Mouse (Mus musculus) heart, adult 2 months (tissue): ENCODE results near the gene Ddx41. TPM values are rescaled to one million over a fixed set of nuclear protein-coding genes. Genes with fewer than 3 reads are reported as not detected.

ENCODE experiments used
- DNase-seq, 2 experiments: peaks; one replicate each; pipeline ENCODE4 v3.0.0; 2021
- H3K27ac ChIP-seq: fragments of 200-600 bp; 2 replicates; pipeline ENCODE4 v1.8.1; 2022
- H3K27me3 ChIP-seq: fragments of 200-500 bp; 2 replicates; pipeline ENCODE4 v1.6.1; 2012; ENCODE audit warnings: mild to moderate bottlenecking, low read length, inconsistent platforms, mixed read lengths; ENCODE audit not compliant: control insufficient read depth, insufficient read depth
- H3K36me3 ChIP-seq: fragments of 200-500 bp; 2 replicates; pipeline ENCODE4 v1.6.1; 2012; ENCODE audit warnings: low read length, inconsistent platforms; ENCODE audit not compliant: control insufficient read depth, insufficient read depth
- H3K4me1 ChIP-seq: fragments of 200-500 bp; 2 replicates; pipeline ENCODE4 v1.6.1; 2011; ENCODE audit warnings: low read length; ENCODE audit not compliant: control insufficient read depth, insufficient read depth
- H3K4me3 ChIP-seq: fragments of 200-600 bp; 2 replicates; pipeline ENCODE4 v1.8.1; 2022
- H3K79me2 ChIP-seq: fragments of 200-500 bp; replicated peaks from 2 replicates; pipeline ENCODE4 v1.6.1; 2012; ENCODE audit warnings: mild to moderate bottlenecking, inconsistent platforms, low read length, moderate library complexity, mixed read lengths; ENCODE audit not compliant: control insufficient read depth, insufficient read depth
- H3K9ac ChIP-seq: fragments of 200-500 bp; 2 replicates; pipeline ENCODE4 v1.6.1; 2012; ENCODE audit warnings: low read depth, mild to moderate bottlenecking, control low read depth, inconsistent platforms, low read length, mixed read lengths
- CTCF ChIP-seq: fragments of 200-600 bp; IDR thresholded peaks from 2 replicates; pipeline ENCODE4 v1.8.1; 2022; ENCODE audit warnings: antibody characterized with exemption, mild to moderate bottlenecking, moderate library complexity
- EP300 ChIP-seq: fragments of 200-500 bp; IDR thresholded peaks from 2 replicates; pipeline ENCODE4 v1.6.1; 2011; ENCODE audit warnings: low read depth, low read length, control low read depth; ENCODE audit not compliant: insufficient read depth
- POLR2A ChIP-seq: fragments of 200-500 bp; IDR thresholded peaks from 2 replicates; pipeline ENCODE4 v1.6.1; 2011; ENCODE audit warnings: mild to moderate bottlenecking, low read depth, low read length, control low read depth; ENCODE audit not compliant: insufficient read depth
- WGBS: fragments of 180-500 bp; shearing (Covaris S2); methylation state at CpG from one replicate; pipeline ENCODE4 v1.1.7; 2018; 5-methylcytosine and 5-hydroxymethylcytosine counted together
- intact Hi-C: fragments of 180-260 bp; cut with DNase I; formaldehyde crosslinking; loops from one replicate; pipeline ENCODE4 v1.15.1; 2025
- polyA plus RNA-seq: library from polyadenylated mRNA; depleted of rRNA; stranded (reverse); fragments of >200 nt; gene quantifications from 2 replicates; pipeline ENCODE4 v1.2.3, GENCODE M21; 2012
- total RNA-seq, 2 experiments: library from RNA; stranded (reverse); gene quantifications; 2 replicates each; pipeline ENCODE4 v1.2.3; 2021

Ddx41 gene
- total and polyA plus RNA-seq, 3 experiments: 13.0 to 21.1 (median 13.9) TPM

DNA sequence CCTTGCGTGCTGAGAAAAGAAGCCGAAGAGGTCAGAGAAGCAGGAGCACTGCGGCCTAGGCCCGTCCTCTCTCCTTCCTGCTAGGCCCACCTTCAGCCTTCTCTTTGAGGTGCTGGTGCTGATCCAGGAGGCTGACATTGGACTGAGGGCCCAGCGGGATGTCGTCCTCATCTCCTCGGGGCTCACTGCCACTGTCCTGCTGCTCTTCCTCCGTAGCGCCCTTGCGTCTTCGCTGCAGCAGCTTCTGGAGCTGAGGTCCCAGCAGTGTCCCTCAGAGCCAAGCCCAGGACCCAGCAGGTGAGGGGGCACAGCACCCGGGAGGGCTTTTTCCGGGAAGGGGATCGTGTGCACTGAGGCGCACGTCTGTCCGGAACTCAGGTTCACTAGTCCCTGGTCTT, 663 bp downstream of the Ddx41 start:
- WGBS: 16% methylated on average over 17 of the region's 17 CpGs
- peak overlapping the region; percentile 78 for H3K4me3 ChIP-seq
- no peak for DNase-seq
- intact Hi-C loops: loop anchor here (1.0 to 5.0 kb wide), 3 partner anchors 22 to 1068 kb away; partner anchors contain the start of genes Fam193b, Pdlim7 and Thoc3
- no peaks in the 10 kb centered on the region; the same call in 1 of the 2 replicates for H3K79me2 ChIP-seq
- H3K36me3 ChIP-seq: no peaks in the 10 kb centered on the region
- peak overlapping the region; percentile 79 for H3K9ac ChIP-seq
- peak overlapping the region; percentile 78 for H3K27ac ChIP-seq
- TF ChIP-seq EP300: no peak
- TF ChIP-seq CTCF: no peak
- TF ChIP-seq POLR2A: no peak
- H3K4me1 ChIP-seq: peaks cover 3% of the 10 kb centered on the region
- H3K27me3 ChIP-seq: no peaks in the 10 kb centered on the region

- intact Hi-C loops: loop anchor here (5.0 kb wide), 1 partner anchor 1068 kb away; the partner anchor contains the start of gene Thoc3
- no peak overlapping the region for H3K9ac ChIP-seq
- H3K4me3 ChIP-seq: peak overlapping the region; percentile 78; the same call in 1 of the 2 replicates
- H3K36me3 ChIP-seq: no peaks in the 10 kb centered on the region
- WGBS: 92% methylated on average over 15 of the region's 15 CpGs
- TF ChIP-seq CTCF: no peak
- TF ChIP-seq POLR2A: no peak
- no peak for TF ChIP-seq EP300
- H3K79me2 ChIP-seq: no peaks in the 10 kb centered on the region; the same call in 1 of the 2 replicates
- DNase-seq: no peak
- peaks cover 3% of the 10 kb centered on the region for H3K4me1 ChIP-seq
- H3K27me3 ChIP-seq: no peaks in the 10 kb centered on the region
- no peak overlapping the region for H3K27ac ChIP-seq
Measured at GRCm38 (mm10) chr13:55535191-55535590, 1.3 kb downstream of the Ddx41 start.

GRCm38 (mm10) chr13:55529198-55529915, 7.1 kb downstream of the Ddx41 start, which contains the start of gene Dok3:
TSS of gene Dok3 (minus strand) at chr13:55529296.
- H3K79me2 ChIP-seq: no peaks in the 10 kb centered on the region
- peak; percentile 22 to 42 for DNase-seq
- H3K9ac ChIP-seq: no peak within 1 kb of the TSS
- no peaks in the 10 kb centered on the region for H3K36me3 ChIP-seq
- no peak within 1 kb of the TSS for H3K4me3 ChIP-seq
- no peaks in the 10 kb centered on the region for H3K27me3 ChIP-seq
- H3K4me1 ChIP-seq: peaks cover 1% of the 10 kb centered on the region; the same call in 1 of the 2 replicates
- 65% methylated on average over 8 of the region's 8 CpGs for WGBS
- no peak for TF ChIP-seq EP300
- TF ChIP-seq CTCF: no peak
- no peak for TF ChIP-seq POLR2A
- peak within 1 kb of the TSS; percentile 38 for H3K27ac ChIP-seq
- intact Hi-C loops: no loop called here

DNA sequence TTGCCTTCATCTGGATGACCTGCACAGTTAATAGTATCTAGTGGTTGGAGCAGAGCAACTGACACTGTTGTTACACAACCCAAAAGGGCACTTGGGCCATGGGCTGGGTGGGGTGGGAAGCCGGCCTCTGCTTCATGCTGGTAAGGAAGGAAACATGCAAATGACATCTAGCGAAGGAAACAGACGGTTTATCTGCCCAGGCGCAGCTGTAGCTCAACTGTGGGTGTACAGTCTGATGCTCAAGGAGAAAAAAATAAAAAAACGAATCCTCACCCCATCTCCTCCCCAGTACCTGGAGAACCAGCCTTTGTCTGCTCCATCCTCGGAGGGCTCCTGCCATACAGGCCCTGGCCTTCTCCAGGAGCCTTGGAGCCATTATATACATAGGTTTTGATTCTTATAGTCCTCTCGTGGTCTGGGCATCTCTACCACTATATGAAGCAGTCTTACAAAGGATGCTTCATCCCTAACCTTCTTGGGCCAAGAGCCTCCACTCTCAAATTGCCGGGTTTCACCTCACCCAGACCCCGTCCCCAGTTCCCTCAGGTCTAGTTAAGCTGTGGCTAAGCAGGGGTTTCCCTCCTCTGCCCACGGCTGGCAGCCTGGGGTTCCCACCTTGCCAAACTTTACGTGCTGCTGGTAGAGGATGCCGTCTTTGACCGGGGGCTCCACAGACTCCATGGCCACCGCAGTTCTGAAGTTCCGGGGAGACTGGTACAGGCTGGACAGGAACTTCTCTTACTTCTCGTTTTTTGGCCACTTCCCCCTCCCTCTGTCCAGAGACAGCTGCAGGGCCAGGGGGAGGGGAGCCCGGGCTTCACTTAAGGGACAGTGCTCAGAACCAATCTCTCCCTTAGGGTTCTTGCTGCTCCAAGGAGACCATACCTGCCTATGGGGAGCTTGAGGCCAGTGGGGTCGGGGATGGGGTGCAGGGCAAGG, 8.4 kb downstream of the Ddx41 start:
- 56% methylated on average over 18 of the region's 18 CpGs for WGBS
- Histone ChIP-seq H3K9ac (no peak overlapping the region), H3K4me1 (peaks cover 5% of the 10 kb centered on the region), H3K27ac (peak overlapping the region; percentile 38), H3K36me3 (no peaks in the 10 kb centered on the region), H3K4me3 (no peak overlapping the region), H3K79me2 (no peaks in the 10 kb centered on the region), H3K27me3 (no peaks in the 10 kb centered on the region)
- peak; percentile 41 to 59 for DNase-seq
- intact Hi-C loops: no loop called here
- TF ChIP-seq CTCF (no peak), EP300 (no peak), POLR2A (0 out of 2 replicates have a peak, but pooled peaks have one; percentile 23)

- H3K27ac ChIP-seq: no peak overlapping the region
- DNase-seq: peak in 1 of 2 experiments; percentile 20
Measured at GRCm38 (mm10) chr13:55527212-55527611, 9.2 kb downstream of the Ddx41 start.

More at GRCm38 (mm10) chr13:55527212-55527611, 9.2 kb downstream of the Ddx41 start:
- Histone ChIP-seq H3K4me1 (peaks cover 9% of the 10 kb centered on the region), H3K4me3 (no peak overlapping the region), H3K36me3 (no peaks in the 10 kb centered on the region), H3K27me3 (no peaks in the 10 kb centered on the region), H3K79me2 (no peaks in the 10 kb centered on the region), H3K9ac (peak overlapping the region; percentile 5; the same call in 1 of the 2 replicates)
- TF ChIP-seq EP300 (no peak), CTCF (no peak), POLR2A (no peak)
- WGBS: 77% methylated on average over 16 of the region's 16 CpGs
- intact Hi-C loops: no loop called here
